8 mouse cellular contexts compared by ENCODE assay signal in the genomic region with DNA sequence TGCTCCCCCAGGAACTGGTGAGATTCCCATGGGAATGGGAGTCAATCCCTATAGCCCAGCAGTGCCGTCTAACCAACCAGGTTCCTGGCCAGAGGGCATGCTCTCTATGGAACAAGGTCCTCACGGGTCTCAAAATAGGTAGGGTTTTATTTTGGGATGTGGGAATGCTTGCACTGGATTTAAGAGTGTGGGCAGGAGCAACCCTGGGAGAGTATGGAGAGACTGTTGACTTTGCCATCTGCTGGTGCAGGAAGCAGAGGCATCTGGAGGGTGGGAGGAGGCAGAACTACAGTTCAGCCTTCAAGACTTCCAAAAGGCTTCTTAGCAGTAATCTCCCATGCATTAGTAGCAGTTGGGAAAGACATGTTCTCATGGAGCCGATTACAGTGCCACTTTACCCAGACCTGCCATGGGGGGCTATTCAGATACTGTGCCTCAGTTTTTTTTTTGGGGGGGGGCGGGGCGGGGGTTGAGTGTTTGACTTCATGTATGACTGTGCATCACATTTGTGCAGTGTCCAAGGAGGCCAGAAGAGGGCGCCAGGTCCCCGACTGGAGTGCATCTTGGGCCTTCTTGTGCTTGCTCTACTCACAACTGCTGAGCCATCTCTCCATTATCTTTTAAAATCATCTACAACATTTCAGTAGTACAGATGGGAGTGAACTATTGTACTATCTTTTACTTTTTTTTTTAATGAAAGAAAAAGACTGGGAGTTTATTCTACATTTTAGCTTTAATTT.
DNase-seq lines count a peak whose midpoint lies in the region; ATAC-seq and TF ChIP-seq lines count a peak whose summit lies in the region.

No protein-coding gene starts in this region.

- H3K9ac ChIP-seq in heart, postnatal 0 days (replicated peaks; ENCODE audit: low read depth, low read length) = no peak overlapping the region
- no peak overlapping the region for H3K9ac ChIP-seq in heart, embryonic 12.5 days
- H3K9ac ChIP-seq in liver, postnatal 0 days (replicated peaks) = no peak overlapping the region

- no peak for DNase-seq in heart, postnatal 0 days (ENCODE audit: low spot score)
- peak; percentile 58 for DNase-seq in thymus, adult 2 months
- no peak for DNase-seq in thymus, adult 18-20 months
- DNase-seq in gastrocnemius, postnatal 10 days = peak; percentile 58
- peak; percentile 65 for DNase-seq in liver, postnatal 0 days
- DNase-seq in telencephalon, adult 2 months (ENCODE audit: low read depth, low spot score) = peak; percentile 93
- no peak for DNase-seq in cerebellum, adult 11 months

- H3K27ac ChIP-seq in heart, postnatal 0 days (ENCODE audit: low read depth) = no peak overlapping the region
- H3K27ac ChIP-seq in heart, embryonic 12.5 days (ENCODE audit: poor library complexity, severe bottlenecking) = no peak overlapping the region
- H3K27ac ChIP-seq in thymus, adult 2 months (ENCODE audit: control insufficient read depth, insufficient read depth, low read length) = no peak overlapping the region
- no peak overlapping the region for H3K27ac ChIP-seq in liver, postnatal 0 days (ENCODE audit: low read depth)

- H3K36me3 ChIP-seq in heart, postnatal 0 days (replicated peaks; ENCODE audit: control insufficient read depth, insufficient read depth, low read length) = peaks cover 87% of the 10 kb centered on the region
- H3K36me3 ChIP-seq in heart, embryonic 12.5 days = peaks cover 91% of the 10 kb centered on the region
- H3K36me3 ChIP-seq in thymus, adult 2 months (ENCODE audit: control insufficient read depth, insufficient read depth, low read length) = peaks cover 72% of the 10 kb centered on the region
- peaks cover 56% of the 10 kb centered on the region for H3K36me3 ChIP-seq in liver, postnatal 0 days (replicated peaks; ENCODE audit: insufficient read depth, low read length)

- H3K4me3 ChIP-seq in heart, postnatal 0 days (ENCODE audit: low read depth, low read length) = no peak overlapping the region
- H3K4me3 ChIP-seq in heart, embryonic 12.5 days = no peak overlapping the region
- no peak overlapping the region for H3K4me3 ChIP-seq in thymus, adult 2 months (ENCODE audit: control insufficient read depth, insufficient read depth, low read length)
- H3K4me3 ChIP-seq in liver, postnatal 0 days (ENCODE audit: low read depth, low read length) = no peak overlapping the region

- 64% methylated on average over 7 of the region's 7 CpGs for WGBS in heart, postnatal 0 days
- WGBS in heart, embryonic 12.5 days = 76% methylated on average over 7 of the region's 7 CpGs
- 85% methylated on average over 7 of the region's 7 CpGs for WGBS in thymus, adult 2 months
- WGBS in liver, postnatal 0 days (ENCODE audit: insufficient replicate concordance) = 77% methylated on average over 7 of the region's 7 CpGs

- no peaks in the 10 kb centered on the region for H3K27me3 ChIP-seq in heart, postnatal 0 days (ENCODE audit: control insufficient read depth, insufficient read depth, low read length)
- H3K27me3 ChIP-seq in heart, embryonic 12.5 days (replicated peaks) = no peaks in the 10 kb centered on the region
- no peaks in the 10 kb centered on the region for H3K27me3 ChIP-seq in thymus, adult 2 months (ENCODE audit: control insufficient read depth, insufficient read depth, low read length)
- no peaks in the 10 kb centered on the region for H3K27me3 ChIP-seq in liver, postnatal 0 days (ENCODE audit: insufficient read depth, low read length)

- no peak for ATAC-seq in heart, postnatal 0 days (ENCODE audit: insufficient read depth, low read depth)
- no peak for ATAC-seq in heart, embryonic 12.5 days (ENCODE audit: insufficient number of reproducible peaks, low FRiP score)
- ATAC-seq in liver, postnatal 0 days = no peak

- TF ChIP-seq EP300 in heart, postnatal 0 days (IDR thresholded peaks at IDR 0.05; ENCODE audit: low read depth) = no peak
- TF ChIP-seq EP300 in liver, postnatal 0 days (IDR thresholded peaks at IDR 0.05; ENCODE audit: low read depth) = no peak

- no peaks in the 10 kb centered on the region for H3K4me1 ChIP-seq in heart, postnatal 0 days (ENCODE audit: control insufficient read depth, insufficient read depth)
- H3K4me1 ChIP-seq in heart, embryonic 12.5 days (replicated peaks) = no peaks in the 10 kb centered on the region
- H3K4me1 ChIP-seq in thymus, adult 2 months (replicated peaks; ENCODE audit: control insufficient read depth, insufficient read depth, low read length) = no peaks in the 10 kb centered on the region
- no peaks in the 10 kb centered on the region for H3K4me1 ChIP-seq in liver, postnatal 0 days (ENCODE audit: insufficient read depth)

- TF ChIP-seq POLR2A in thymus, adult 2 months (IDR thresholded peaks at IDR 0.05; ENCODE audit: control insufficient read depth, extremely low read depth, insufficient read depth, low read length, poor library complexity) = no peak

- no peaks in the 10 kb centered on the region for H3K9me3 ChIP-seq in heart, postnatal 0 days (replicated peaks; ENCODE audit: control insufficient read depth, low read length)
- H3K9me3 ChIP-seq in heart, embryonic 12.5 days (replicated peaks) = no peaks in the 10 kb centered on the region
- H3K9me3 ChIP-seq in liver, postnatal 0 days (ENCODE audit: low read length) = no peaks in the 10 kb centered on the region

- no peak overlapping the region for H3K4me2 ChIP-seq in heart, postnatal 0 days (ENCODE audit: low read depth, low read length)
- no peak overlapping the region for H3K4me2 ChIP-seq in heart, embryonic 12.5 days
- no peak overlapping the region for H3K4me2 ChIP-seq in liver, postnatal 0 days (ENCODE audit: low read depth, low read length)

- peak; percentile 34 for TF ChIP-seq CTCF in heart, postnatal 0 days (IDR thresholded peaks at IDR 0.05; ENCODE audit: low read depth)
- TF ChIP-seq CTCF in thymus, adult 2 months (IDR thresholded peaks at IDR 0.05; ENCODE audit: borderline replicate concordance, control insufficient read depth, extremely low read depth, insufficient read depth, low read length, poor library complexity) = 0 out of 2 replicates have a peak, but pooled peaks have one; percentile 18
- TF ChIP-seq CTCF in liver, postnatal 0 days (IDR thresholded peaks at IDR 0.05; ENCODE audit: low read depth) = peak; percentile 56

Comparison
In these comparisons a context has a peak if more than half of its experiments do, and no peak if none do; other contexts are left out.
1. DNase-seq: peak in thymus, adult 2 months (single experiment), gastrocnemius, postnatal 10 days (single experiment), liver, postnatal 0 days (single experiment) and telencephalon, adult 2 months (single experiment); none in heart, postnatal 0 days (single experiment), thymus, adult 18-20 months (0 of 2) and cerebellum, adult 11 months (single experiment).
2. Peak in every context shown above with its lines, with median percentiles within 50 percentile points of each other: CTCF ChIP-seq.